Mouse (Mus musculus) stomach, embryonic 14.5 days (tissue): ENCODE measurements around the gene Golph3. TPM values are rescaled to one million over a fixed set of nuclear protein-coding genes. Genes with fewer than 3 reads are reported as not detected.

ENCODE experiments used
- ATAC-seq: fragments of 200-750 bp; cut with Nextera tagmentation; 2 replicates; pipeline ENCODE4 v1.8.0; 2017; ENCODE audit warnings: low read depth, moderate TSS enrichment; ENCODE audit not compliant: insufficient number of reproducible peaks, insufficient read depth, low FRiP score
- H3K27ac ChIP-seq: fragments of 300-500 bp; sonication (generic); 2 replicates; pipeline ENCODE4 v1.5.1; 2014; ENCODE audit warnings: mild to moderate bottlenecking, low read length, moderate library complexity, mixed read lengths
- H3K27me3 ChIP-seq: fragments of 300-500 bp; sonication (generic); 2 replicates; pipeline ENCODE4 v1.6.1; 2014; ENCODE audit warnings: low read length, control low read depth, mixed read lengths; ENCODE audit not compliant: control insufficient read depth, insufficient read depth
- H3K36me3 ChIP-seq: fragments of 300-500 bp; sonication (generic); 2 replicates; pipeline ENCODE4 v1.6.1; 2014; ENCODE audit warnings: mild to moderate bottlenecking, control low read depth, low read length, moderate library complexity, mixed read lengths; ENCODE audit not compliant: control insufficient read depth, insufficient read depth
- H3K4me1 ChIP-seq: fragments of 300-500 bp; sonication (generic); 2 replicates; pipeline ENCODE4 v1.6.1; 2014; ENCODE audit warnings: low read length, control low read depth, mixed read lengths; ENCODE audit not compliant: control insufficient read depth, insufficient read depth
- H3K4me2 ChIP-seq: fragments of 300-500 bp; sonication (generic); replicated peaks from 2 replicates; pipeline ENCODE4 v1.6.1; 2014; ENCODE audit warnings: low read depth, low read length, control low read depth
- H3K4me3 ChIP-seq: fragments of 300-500 bp; sonication (generic); 2 replicates; pipeline ENCODE4 v1.5.1; 2014; ENCODE audit warnings: low read depth, low read length, control low read depth
- H3K9ac ChIP-seq: fragments of 300-500 bp; sonication (generic); replicated peaks from 2 replicates; pipeline ENCODE4 v1.6.1; 2014; ENCODE audit warnings: low read depth, mild to moderate bottlenecking, control low read depth, low read length, moderate library complexity, mixed read lengths
- H3K9me3 ChIP-seq: fragments of 300-500 bp; sonication (generic); 2 replicates; pipeline ENCODE4 v1.6.1; 2016; ENCODE audit warnings: low read depth, low read length, control low read depth; ENCODE audit not compliant: control insufficient read depth
- WGBS: fragments of 180-500 bp; shearing (Covaris S2); extraction: QIAGEN DNeasy Blood & Tissue Kit; methylation state at CpG from one replicate; pipeline ENCODE4 v1.1.7; 2014; 5-methylcytosine and 5-hydroxymethylcytosine counted together
- polyA plus RNA-seq: library from polyadenylated mRNA; unstranded; fragments of >200 nt; fragmentation: Nextera tagmentation; extraction: Ambion mirVana; gene quantifications from 2 replicates; pipeline ENCODE4 v1.2.1, GENCODE M21; 2014

Gene Golph3
- polyA plus RNA-seq, 1 experiment from 2014 or later: 101 TPM

DNA sequence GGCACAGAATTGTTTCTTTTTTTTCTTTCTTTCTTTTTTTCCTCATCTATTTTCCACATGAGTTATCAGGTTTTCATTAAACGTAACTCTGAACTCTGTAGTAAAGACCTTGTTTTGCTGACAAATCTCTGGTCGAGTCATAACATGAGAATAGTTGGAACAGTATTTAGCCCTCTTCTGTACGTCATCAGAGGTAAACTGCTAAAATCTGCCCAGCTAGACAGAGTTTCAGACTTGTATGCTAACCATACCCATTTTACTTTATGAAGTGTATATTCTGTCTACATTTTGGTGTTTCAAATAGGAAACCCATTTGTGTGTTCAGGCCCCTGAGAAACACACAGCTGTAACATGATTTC is 16.5 kb downstream of the Golph3 start:
- H3K9ac ChIP-seq: no peak overlapping the region
- no peaks in the 10 kb centered on the region for H3K27me3 ChIP-seq
- H3K4me1 ChIP-seq: peaks cover 3% of the 10 kb centered on the region; the same call in 1 of the 2 replicates
- H3K27ac ChIP-seq: no peak overlapping the region
- WGBS: 70% methylated on average over 3 of the region's 3 CpGs
- no peak for ATAC-seq
- no peak overlapping the region for H3K4me2 ChIP-seq
- H3K4me3 ChIP-seq: no peak overlapping the region
- 0 out of 2 replicates have a peak, but pooled peaks cover 2% of the 10 kb centered on the region for H3K36me3 ChIP-seq
- no peaks in the 10 kb centered on the region for H3K9me3 ChIP-seq

DNA sequence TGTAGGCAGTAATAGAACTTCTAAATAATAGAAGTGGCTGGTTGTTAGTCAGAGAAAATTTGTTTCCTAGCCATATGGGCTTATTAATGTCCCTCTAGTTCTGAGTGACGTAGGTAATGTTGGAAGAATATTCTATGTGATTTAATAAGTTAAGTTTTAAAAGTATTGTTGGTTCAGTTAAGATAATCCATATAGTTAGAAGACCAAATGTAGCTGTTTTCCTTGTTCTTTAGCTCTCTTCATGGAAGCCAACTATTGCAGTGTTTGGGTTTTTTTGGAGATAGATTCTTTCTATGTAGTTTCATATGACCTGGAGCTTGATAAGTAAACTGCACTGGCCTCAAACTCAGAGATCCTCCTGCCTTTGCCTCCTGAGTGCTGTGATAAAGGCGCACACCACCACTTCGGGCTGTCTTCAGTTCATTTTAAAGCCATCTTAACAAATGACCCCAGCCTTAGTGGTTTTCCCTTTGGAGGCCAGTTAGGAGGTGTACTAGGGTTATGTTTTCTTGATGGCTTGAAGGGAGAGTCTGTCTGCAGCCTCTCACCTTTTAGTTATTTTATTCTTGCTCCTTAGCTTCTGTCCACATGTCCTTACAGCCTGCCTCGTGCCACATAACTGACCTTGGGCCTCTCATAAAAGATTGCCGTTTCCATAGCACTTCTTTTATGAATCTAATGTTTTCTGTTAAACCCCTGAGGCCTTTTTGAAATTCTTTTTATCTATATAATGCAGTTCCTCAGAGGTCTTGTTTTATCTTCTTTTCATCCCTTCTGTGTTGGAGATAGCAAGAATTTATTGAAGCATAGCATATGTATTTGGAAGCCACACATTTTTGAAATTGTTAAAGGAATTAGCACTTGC is 19.5 kb downstream of the Golph3 start:
- Histone ChIP-seq H3K36me3 (peaks cover 20% of the 10 kb centered on the region), H3K4me2 (no peak overlapping the region), H3K4me1 (peaks cover 3% of the 10 kb centered on the region; the same call in 1 of the 2 replicates), H3K9ac (no peak overlapping the region), H3K9me3 (no peaks in the 10 kb centered on the region), H3K4me3 (no peak overlapping the region), H3K27ac (no peak overlapping the region; the same call in 1 of the 2 replicates), H3K27me3 (no peaks in the 10 kb centered on the region)
- ATAC-seq: no peak
- 70% methylated on average over 5 of the region's 5 CpGs for WGBS

DNA sequence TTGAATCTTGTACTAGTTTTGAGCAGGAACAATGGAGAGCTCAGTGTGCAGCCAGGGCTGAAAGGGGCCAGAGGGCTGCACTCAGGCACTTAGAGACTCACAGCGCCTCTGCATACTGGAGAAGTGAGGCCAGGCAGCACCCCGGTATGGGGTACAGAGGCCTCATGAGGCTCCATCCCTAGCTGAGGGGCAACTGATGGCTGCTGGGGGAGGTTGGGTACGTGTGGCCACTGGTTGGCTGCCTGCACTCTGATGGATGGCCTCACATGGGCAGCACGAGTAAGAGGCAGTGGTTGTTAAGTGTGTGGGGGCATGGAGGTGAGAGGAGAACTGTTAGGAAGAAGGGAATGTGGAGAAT is 20.1 kb downstream of the Golph3 start:
- WGBS: 45% methylated on average over 4 of the region's 4 CpGs
- Histone ChIP-seq H3K27ac (no peak overlapping the region; the same call in 1 of the 2 replicates), H3K4me1 (peaks cover 3% of the 10 kb centered on the region; the same call in 1 of the 2 replicates), H3K36me3 (peaks cover 22% of the 10 kb centered on the region), H3K9ac (no peak overlapping the region), H3K9me3 (no peaks in the 10 kb centered on the region), H3K27me3 (no peaks in the 10 kb centered on the region), H3K4me2 (no peak overlapping the region), H3K4me3 (no peak overlapping the region)
- ATAC-seq: no peak

DNA sequence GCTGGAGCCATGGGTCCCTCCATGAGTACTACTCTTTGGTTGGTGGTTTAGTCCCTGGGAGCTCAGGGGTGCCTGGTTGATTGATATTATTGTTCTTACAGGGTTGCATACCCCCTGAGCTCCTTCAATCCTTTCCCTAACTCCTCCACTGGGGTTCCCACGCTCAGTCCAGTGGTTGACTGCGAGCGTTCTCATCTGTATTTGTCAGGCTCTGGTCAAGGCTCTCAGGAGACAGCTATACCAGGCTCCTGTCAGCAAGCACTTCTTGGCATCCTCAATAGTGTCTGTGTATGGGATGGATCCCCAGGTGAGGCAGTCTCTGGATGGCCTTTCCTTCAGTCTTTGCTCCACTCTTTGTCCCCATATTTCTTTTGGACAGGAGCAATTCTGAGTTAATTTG is 25.7 kb downstream of the Golph3 start:
- H3K27ac ChIP-seq: no peak overlapping the region
- no peaks in the 10 kb centered on the region for H3K27me3 ChIP-seq
- no peak for ATAC-seq
- H3K36me3 ChIP-seq: peaks cover 39% of the 10 kb centered on the region
- H3K4me2 ChIP-seq: no peak overlapping the region
- H3K4me3 ChIP-seq: no peak overlapping the region
- H3K9ac ChIP-seq: no peak overlapping the region
- H3K4me1 ChIP-seq: no peaks in the 10 kb centered on the region
- 91% methylated on average over 3 of the region's 3 CpGs for WGBS
- H3K9me3 ChIP-seq: no peaks in the 10 kb centered on the region

DNA sequence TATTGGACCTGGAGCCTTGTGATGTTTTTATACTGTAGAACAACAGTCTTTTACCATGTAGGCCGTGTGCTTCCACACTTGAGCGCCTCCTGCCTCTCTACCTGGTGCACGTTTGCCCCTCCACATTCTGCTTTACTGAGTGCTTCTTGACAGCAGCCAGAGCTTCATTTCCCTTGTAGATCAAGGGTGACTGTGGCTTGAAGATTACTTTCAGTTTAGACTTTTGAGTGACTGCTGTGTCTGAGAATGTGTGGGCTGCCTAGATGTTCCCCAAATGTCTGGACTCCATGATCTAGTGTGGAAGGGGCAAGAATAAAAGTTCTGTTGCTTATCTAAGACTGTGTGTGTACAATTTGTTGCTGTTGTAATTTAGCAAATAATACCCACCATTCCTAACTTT is 27.7 kb downstream of the Golph3 start:
- ATAC-seq: no peak
- no peaks in the 10 kb centered on the region for H3K27me3 ChIP-seq
- no peaks in the 10 kb centered on the region for H3K9me3 ChIP-seq
- peaks cover 33% of the 10 kb centered on the region for H3K36me3 ChIP-seq
- H3K27ac ChIP-seq: no peak overlapping the region
- H3K9ac ChIP-seq: no peak overlapping the region
- no peak overlapping the region for H3K4me3 ChIP-seq
- 87% methylated on average over 3 of the region's 3 CpGs for WGBS
- H3K4me1 ChIP-seq: no peaks in the 10 kb centered on the region
- no peak overlapping the region for H3K4me2 ChIP-seq

DNA sequence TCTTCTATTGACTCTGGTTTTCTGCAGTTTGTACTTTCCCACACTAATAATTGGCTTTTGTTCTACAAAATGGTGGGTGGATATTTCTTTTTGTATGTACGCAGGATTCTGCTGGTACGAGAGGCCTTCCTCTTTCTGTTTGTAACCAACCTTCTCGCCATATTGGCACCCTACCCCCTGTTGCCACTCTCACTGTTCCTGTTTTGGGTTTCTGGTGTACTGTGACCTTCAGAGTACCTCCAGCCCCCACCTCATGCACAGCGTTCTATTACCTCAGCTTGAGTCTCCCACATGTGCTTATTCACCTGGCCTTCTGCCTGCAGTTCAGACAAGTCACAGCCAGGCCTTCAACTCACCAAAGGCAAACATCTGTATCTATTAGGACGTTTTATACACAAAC is 28.6 kb downstream of the Golph3 start:
- Histone ChIP-seq H3K9ac (no peak overlapping the region), H3K4me3 (no peak overlapping the region), H3K36me3 (peaks cover 35% of the 10 kb centered on the region), H3K27ac (no peak overlapping the region), H3K4me1 (no peaks in the 10 kb centered on the region), H3K4me2 (no peak overlapping the region), H3K9me3 (no peaks in the 10 kb centered on the region), H3K27me3 (no peaks in the 10 kb centered on the region)
- 83% methylated on average over 5 of the region's 5 CpGs for WGBS
- ATAC-seq: no peak

DNA sequence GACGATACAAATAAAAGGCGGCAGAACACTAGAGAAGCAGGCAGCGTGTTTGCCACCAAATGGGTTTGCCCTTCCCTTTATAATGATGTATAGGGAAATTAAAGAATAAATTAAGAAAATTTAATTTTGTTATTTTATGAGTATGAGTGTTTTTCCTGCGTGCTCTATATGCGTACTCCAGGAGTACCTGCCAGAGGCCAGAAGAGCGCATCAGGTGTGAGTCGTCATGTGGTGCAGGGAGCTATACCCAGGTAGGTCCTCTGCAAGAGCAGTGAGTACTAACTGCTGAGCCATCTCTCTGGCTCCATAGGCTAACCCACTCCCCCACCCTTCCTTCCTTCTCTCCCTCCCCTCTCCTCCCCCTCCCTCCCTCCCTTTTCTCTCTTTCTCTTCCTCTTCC is 30.2 kb downstream of the Golph3 start:
- H3K36me3 ChIP-seq: peaks cover 33% of the 10 kb centered on the region

DNA sequence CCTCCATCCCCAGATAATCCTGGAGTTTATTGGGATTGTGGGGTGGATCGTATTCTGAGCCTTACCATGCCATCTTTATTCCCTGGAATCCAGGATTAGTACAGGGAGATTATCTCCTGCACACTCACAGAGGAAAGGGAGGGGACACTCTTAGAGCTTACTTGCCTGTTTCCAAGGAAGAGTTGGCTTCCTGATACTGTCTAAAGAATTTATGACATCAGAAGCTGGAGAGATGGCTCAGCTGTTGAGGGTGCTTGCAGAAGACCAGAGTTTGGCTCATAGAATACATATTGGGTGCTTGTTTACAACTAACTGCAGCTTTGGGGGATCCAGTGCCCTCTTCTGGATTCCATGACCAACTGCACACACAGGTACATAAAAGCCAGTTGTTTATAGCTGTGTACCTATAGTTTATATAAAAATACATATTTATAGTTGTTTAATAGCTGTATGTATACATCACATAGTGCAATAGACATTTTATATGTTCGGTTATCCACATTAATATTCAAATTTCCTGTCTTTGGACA is 33.1 kb downstream of the Golph3 start:
- no peak overlapping the region for H3K9ac ChIP-seq
- peaks cover 28% of the 10 kb centered on the region for H3K36me3 ChIP-seq
- H3K4me2 ChIP-seq: no peak overlapping the region
- WGBS: 93% methylated on average over 2 of the region's 2 CpGs
- H3K27ac ChIP-seq: no peak overlapping the region
- no peaks in the 10 kb centered on the region for H3K27me3 ChIP-seq
- H3K9me3 ChIP-seq: no peaks in the 10 kb centered on the region
- no peak for ATAC-seq
- no peaks in the 10 kb centered on the region for H3K4me1 ChIP-seq
- H3K4me3 ChIP-seq: no peak overlapping the region

More for the DNA sequence above, 30.2 kb downstream of the Golph3 start:
- no peak overlapping the region for H3K27ac ChIP-seq
- no peak overlapping the region for H3K4me3 ChIP-seq
- no peaks in the 10 kb centered on the region for H3K27me3 ChIP-seq
- no peaks in the 10 kb centered on the region for H3K9me3 ChIP-seq
- H3K9ac ChIP-seq: no peak overlapping the region
- 95% methylated on average over 7 of the region's 7 CpGs for WGBS
- H3K4me2 ChIP-seq: no peak overlapping the region
- ATAC-seq: no peak
- H3K4me1 ChIP-seq: no peaks in the 10 kb centered on the region
